Mouse (Mus musculus): ENCODE measurements around the gene Olfr901.

DNA sequence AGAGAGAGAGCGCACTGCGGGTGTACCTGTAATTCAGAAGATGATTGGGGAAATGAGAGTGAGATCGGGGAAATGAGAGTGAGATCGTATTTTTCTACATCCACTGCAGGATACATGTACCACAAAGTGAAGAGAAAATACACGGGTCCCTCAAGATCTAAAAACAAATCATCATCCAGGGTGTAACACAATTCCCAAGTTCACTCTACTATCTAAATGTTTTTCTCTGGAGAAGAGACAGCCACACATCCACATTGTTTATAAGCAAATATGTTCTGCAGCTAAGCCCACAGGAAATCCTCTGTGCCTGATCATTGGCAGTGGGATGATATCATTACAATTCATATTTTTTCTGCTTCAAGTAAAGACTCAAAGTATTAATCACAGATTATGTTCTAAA is 18.1 kb downstream of the Olfr901 start, which contains the start of gene Olfr902:
- TF ChIP-seq MAZ (IDR thresholded peaks at IDR 0.05; ENCODE audit: low read depth, low read length) (no peak), ZKSCAN1 (IDR thresholded peaks at IDR 0.05; ENCODE audit: low read depth, low read length) (no peak), ETS1 (IDR thresholded peaks at IDR 0.05; ENCODE audit: low read depth, low read length) (no peak), ZC3H11A (IDR thresholded peaks at IDR 0.05; ENCODE audit: low read depth, low read length) (no peak), CTCF (IDR thresholded peaks at IDR 0.05 in 2 of 3, conservative IDR thresholded peaks at IDR 0.05 in 1 of 3; ENCODE audit: control insufficient read depth in 1 of 3, insufficient read depth in 1 of 3, low read depth in 2 of 3, low read length in 3 of 3, poor library complexity in 1 of 3, severe bottlenecking in 1 of 3) (no peak), GABPA (IDR thresholded peaks at IDR 0.05; ENCODE audit: low read depth, low read length) (no peak), JUND (IDR thresholded peaks at IDR 0.05; ENCODE audit: low read depth, low read length) (no peak), USF1 (IDR thresholded peaks at IDR 0.05; ENCODE audit: low read depth, low read length) (no peak), CHD1 (IDR thresholded peaks at IDR 0.05; ENCODE audit: low read depth, low read length) (no peak), ZMIZ1 (IDR thresholded peaks at IDR 0.05; ENCODE audit: low read depth, low read length) (no peak), EP300 (IDR thresholded peaks at IDR 0.05; ENCODE audit: low read depth in 1 of 2, low read length in 2 of 2) (no peak), RAD21 (IDR thresholded peaks at IDR 0.05; ENCODE audit: low read depth, low read length) (no peak), KAT2A (conservative IDR thresholded peaks at IDR 0.05; ENCODE audit: low read depth, low read length) (no peak)
